Mouse (Mus musculus): Measurements from ENCODE around the gene Anp32a. TPM values are rescaled to one million over a fixed set of nuclear protein-coding genes. Genes with fewer than 3 reads are reported as not detected.

Gene Anp32a
- polyA plus RNA-seq, 1 experiment from 2014 or later: 161 TPM

GRCm38 (mm10) chr9:62340301-62341122 lies 581 bp upstream of the Anp32a start:
- Histone ChIP-seq H3K4me2 (peak overlapping the region; percentile 80), H3K27me3 (no peaks in the 10 kb centered on the region), H3K4me1 (peaks cover 15% of the 10 kb centered on the region), H3K36me3 (no peaks in the 10 kb centered on the region), H3K9ac (peak overlapping the region; percentile 45), H3K4me3 (peak overlapping the region; percentile 82), H3K9me3 (no peaks in the 10 kb centered on the region), H3K27ac (peak overlapping the region; percentile 99)
- WGBS: under 1% methylated on average over 48 of the region's 48 CpGs
- ATAC-seq (ENCODE audit: insufficient number of reproducible peaks, low FRiP score, low TSS enrichment, low read depth): peak; percentile 20; the same call in 1 of the 2 replicates

GRCm38 (mm10) chr9:62341701-62342440 lies 778 bp downstream of the Anp32a start:
- Histone ChIP-seq H3K4me2 (peak overlapping the region; percentile 87), H3K4me1 (peaks cover 27% of the 10 kb centered on the region), H3K27me3 (no peaks in the 10 kb centered on the region), H3K4me3 (peak overlapping the region; percentile 82), H3K27ac (peak overlapping the region; percentile 99), H3K9ac (peak overlapping the region; percentile 90), H3K9me3 (no peaks in the 10 kb centered on the region), H3K36me3 (no peaks in the 10 kb centered on the region)
- no peak for ATAC-seq (ENCODE audit: insufficient number of reproducible peaks, low FRiP score, low TSS enrichment, low read depth)
- WGBS: under 1% methylated on average over 53 of the region's 54 CpGs

GRCm38 (mm10) chr9:62342441-62343191 lies 1.5 kb downstream of the Anp32a start:
- Histone ChIP-seq H3K27ac (peak overlapping the region; percentile 99), H3K4me2 (peak overlapping the region; percentile 87), H3K4me3 (peak overlapping the region; percentile 82), H3K9ac (peak overlapping the region; percentile 90), H3K9me3 (no peaks in the 10 kb centered on the region), H3K4me1 (peaks cover 33% of the 10 kb centered on the region), H3K36me3 (no peaks in the 10 kb centered on the region), H3K27me3 (no peaks in the 10 kb centered on the region)
- WGBS: under 1% methylated on average over 48 of the region's 48 CpGs
- ATAC-seq (ENCODE audit: insufficient number of reproducible peaks, low FRiP score, low TSS enrichment, low read depth): no peak

GRCm38 (mm10) chr9:62343192-62343903 lies 2.3 kb downstream of the Anp32a start:
- Histone ChIP-seq H3K27ac (peak overlapping the region; percentile 99), H3K9me3 (no peaks in the 10 kb centered on the region), H3K9ac (peak overlapping the region; percentile 90), H3K4me1 (peaks cover 38% of the 10 kb centered on the region), H3K4me2 (peak overlapping the region; percentile 87), H3K4me3 (peak overlapping the region; percentile 82), H3K27me3 (no peaks in the 10 kb centered on the region), H3K36me3 (no peaks in the 10 kb centered on the region)
- peak; percentile 46 for ATAC-seq (ENCODE audit: insufficient number of reproducible peaks, low FRiP score, low TSS enrichment, low read depth)
- under 1% methylated on average over 51 of the region's 56 CpGs for WGBS

GRCm38 (mm10) chr9:62343904-62344491 lies 2.9 kb downstream of the Anp32a start:
- Histone ChIP-seq H3K4me1 (peaks cover 42% of the 10 kb centered on the region), H3K4me2 (peak overlapping the region; percentile 87), H3K27ac (peak overlapping the region; percentile 99), H3K36me3 (no peaks in the 10 kb centered on the region), H3K4me3 (peak overlapping the region; percentile 82), H3K9ac (peak overlapping the region; percentile 90), H3K9me3 (no peaks in the 10 kb centered on the region), H3K27me3 (no peaks in the 10 kb centered on the region)
- 0 out of 2 replicates have a peak, but pooled peaks have one; percentile 32 for ATAC-seq (ENCODE audit: insufficient number of reproducible peaks, low FRiP score, low TSS enrichment, low read depth)
- under 1% methylated on average over 44 of the region's 52 CpGs for WGBS

- H3K9ac ChIP-seq: peak overlapping the region; percentile 90
- peak overlapping the region; percentile 99 for H3K27ac ChIP-seq
- H3K4me1 ChIP-seq: peaks cover 48% of the 10 kb centered on the region
- no peak for ATAC-seq (ENCODE audit: insufficient number of reproducible peaks, low FRiP score, low TSS enrichment, low read depth)
- WGBS: 0% methylated on average over 26 of the region's 26 CpGs
- peak overlapping the region; percentile 87 for H3K4me2 ChIP-seq
- H3K4me3 ChIP-seq: peak overlapping the region; percentile 82
- no peaks in the 10 kb centered on the region for H3K9me3 ChIP-seq
- no peaks in the 10 kb centered on the region for H3K27me3 ChIP-seq
- H3K36me3 ChIP-seq: no peaks in the 10 kb centered on the region
Observed at GRCm38 (mm10) chr9:62344545-62344944, 3.5 kb downstream of the Anp32a start.

- peak overlapping the region; percentile 90; the same call in 1 of the 2 replicates for H3K9ac ChIP-seq
- peak overlapping the region; percentile 87 for H3K4me2 ChIP-seq
- no peak for ATAC-seq (ENCODE audit: insufficient number of reproducible peaks, low FRiP score, low TSS enrichment, low read depth)
- no peaks in the 10 kb centered on the region for H3K27me3 ChIP-seq
- peak overlapping the region; percentile 82 for H3K4me3 ChIP-seq
- peaks cover 53% of the 10 kb centered on the region for H3K4me1 ChIP-seq
- H3K27ac ChIP-seq: peak overlapping the region; percentile 99
- H3K36me3 ChIP-seq: no peaks in the 10 kb centered on the region
- 13% methylated on average over 11 of the region's 11 CpGs for WGBS
- H3K9me3 ChIP-seq: no peaks in the 10 kb centered on the region
Observed at GRCm38 (mm10) chr9:62345081-62345481, 4.0 kb downstream of the Anp32a start.

GRCm38 (mm10) chr9:62345633-62346387 lies 4.7 kb downstream of the Anp32a start:
- Histone ChIP-seq H3K9ac (no peak overlapping the region), H3K4me1 (peaks cover 55% of the 10 kb centered on the region), H3K27ac (peak overlapping the region; percentile 99)

GRCm38 (mm10) chr9:62346388-62346679 lies 5.2 kb downstream of the Anp32a start:
- Histone ChIP-seq H3K9ac (no peak overlapping the region), H3K4me1 (peaks cover 57% of the 10 kb centered on the region), H3K4me2 (0 out of 2 replicates have a peak overlapping the region, but pooled peaks have one; percentile 87), H3K9me3 (no peaks in the 10 kb centered on the region), H3K27me3 (no peaks in the 10 kb centered on the region), H3K36me3 (no peaks in the 10 kb centered on the region), H3K4me3 (no peak overlapping the region), H3K27ac (no peak overlapping the region; the same call in 1 of the 2 replicates)
- ATAC-seq (ENCODE audit: insufficient number of reproducible peaks, low FRiP score, low TSS enrichment, low read depth): no peak
- WGBS: 63% methylated on average over 6 of the region's 6 CpGs

More at GRCm38 (mm10) chr9:62345633-62346387, 4.7 kb downstream of the Anp32a start:
- Histone ChIP-seq H3K4me2 (peak overlapping the region; percentile 87), H3K4me3 (peak overlapping the region; percentile 82; the same call in 1 of the 2 replicates), H3K36me3 (no peaks in the 10 kb centered on the region), H3K9me3 (no peaks in the 10 kb centered on the region), H3K27me3 (no peaks in the 10 kb centered on the region)
- ATAC-seq (ENCODE audit: insufficient number of reproducible peaks, low FRiP score, low TSS enrichment, low read depth): no peak
- WGBS: 45% methylated on average over 9 of the region's 9 CpGs

- Histone ChIP-seq H3K4me2 (no peak overlapping the region), H3K36me3 (no peaks in the 10 kb centered on the region), H3K9me3 (no peaks in the 10 kb centered on the region), H3K4me1 (peaks cover 61% of the 10 kb centered on the region), H3K27ac (no peak overlapping the region), H3K4me3 (no peak overlapping the region), H3K9ac (no peak overlapping the region), H3K27me3 (no peaks in the 10 kb centered on the region)
- no peak for ATAC-seq (ENCODE audit: insufficient number of reproducible peaks, low FRiP score, low TSS enrichment, low read depth)
- 79% methylated on average over 5 of the region's 5 CpGs for WGBS
Observed at GRCm38 (mm10) chr9:62347201-62347600, 6.1 kb downstream of the Anp32a start.

Measured in limb, embryonic 15.5 days (tissue).